Mouse (Mus musculus) embryonic facial prominence, embryonic 10.5 days (tissue): ENCODE measurements around the gene BC004004. TPM values are rescaled to one million over a fixed set of nuclear protein-coding genes. Genes with fewer than 3 reads are reported as not detected.
A peak's percentile ranks its signal among the peaks of the same experiment; 100 is the strongest.
"Not testable (repeated sequence)": the region's sequence is repeated elsewhere in the genome, so short reads cannot be mapped to it uniquely, and the experiment has no call there.

Experiments
- DNase-seq: peaks from one replicate; pipeline ENCODE4 v3.0.0-alpha.2; 2017; ENCODE audit warnings: low spot score
- H3K27ac ChIP-seq: fragments of 300-500 bp; sonication (generic); replicated peaks from 2 replicates; pipeline ENCODE4 v1.5.1; 2016; ENCODE audit warnings: mild to moderate bottlenecking
- H3K27me3 ChIP-seq: fragments of 300-500 bp; sonication (generic); replicated peaks from 2 replicates; pipeline ENCODE4 v1.6.1; 2016; ENCODE audit warnings: low read depth, mild to moderate bottlenecking; ENCODE audit not compliant: poor library complexity, severe bottlenecking
- H3K36me3 ChIP-seq: fragments of 300-500 bp; sonication (generic); replicated peaks from 2 replicates; pipeline ENCODE4 v1.6.1; 2016; ENCODE audit warnings: mild to moderate bottlenecking, moderate library complexity
- H3K4me1 ChIP-seq: fragments of 300-500 bp; sonication (generic); 2 replicates; pipeline ENCODE4 v1.6.1; 2016
- H3K4me3 ChIP-seq: fragments of 300-500 bp; sonication (generic); 2 replicates; pipeline ENCODE4 v1.5.1; 2016; ENCODE audit warnings: mild to moderate bottlenecking, moderate library complexity
- H3K9me3 ChIP-seq: fragments of 300-500 bp; sonication (generic); 2 replicates; pipeline ENCODE4 v1.6.1; 2016; ENCODE audit warnings: mild to moderate bottlenecking
- WGBS: fragments of 180-500 bp; shearing (Covaris S2); methylation state at CpG from one replicate; pipeline ENCODE4 v1.1.7; 2016; 5-methylcytosine and 5-hydroxymethylcytosine counted together
- polyA plus RNA-seq: library from polyadenylated mRNA; unstranded; fragments of >200 nt; fragmentation: Nextera tagmentation; extraction: Ambion mirVana; gene quantifications from 2 replicates; pipeline ENCODE4 v1.2.1, GENCODE M21; 2016

BC004004 gene
- polyA plus RNA-seq, 1 experiment from 2014 or later: 47.8 TPM

DNA sequence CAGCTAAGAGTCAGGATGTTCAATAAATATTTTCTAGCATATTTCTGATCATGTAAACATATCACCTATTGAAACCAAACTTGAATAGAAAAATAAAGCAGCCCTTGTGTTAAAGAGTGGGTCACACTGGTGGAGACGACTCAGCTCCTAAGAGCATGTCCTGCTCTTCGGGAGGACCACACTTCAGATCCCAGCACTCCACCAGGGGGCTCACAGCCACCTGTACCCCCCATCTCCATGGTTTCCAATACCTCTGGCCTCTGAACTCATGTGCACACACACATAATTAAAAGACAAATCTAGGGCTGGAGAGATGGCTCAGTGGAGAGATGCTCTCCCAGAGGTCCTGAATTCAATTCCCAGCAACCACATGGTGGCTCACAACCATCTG is 6.3 kb upstream of the BC004004 start:
- DNase-seq: no peak
- Histone ChIP-seq H3K4me3 (peak overlapping the region; percentile 79; the same call in 1 of the 2 replicates), H3K27me3 (no peaks in the 10 kb centered on the region), H3K36me3 (peaks cover 47% of the 10 kb centered on the region), H3K4me1 (peaks cover 55% of the 10 kb centered on the region), H3K27ac (no peak overlapping the region), H3K9me3 (no peaks in the 10 kb centered on the region)
- 70% methylated on average over 2 of the region's 2 CpGs for WGBS

DNA sequence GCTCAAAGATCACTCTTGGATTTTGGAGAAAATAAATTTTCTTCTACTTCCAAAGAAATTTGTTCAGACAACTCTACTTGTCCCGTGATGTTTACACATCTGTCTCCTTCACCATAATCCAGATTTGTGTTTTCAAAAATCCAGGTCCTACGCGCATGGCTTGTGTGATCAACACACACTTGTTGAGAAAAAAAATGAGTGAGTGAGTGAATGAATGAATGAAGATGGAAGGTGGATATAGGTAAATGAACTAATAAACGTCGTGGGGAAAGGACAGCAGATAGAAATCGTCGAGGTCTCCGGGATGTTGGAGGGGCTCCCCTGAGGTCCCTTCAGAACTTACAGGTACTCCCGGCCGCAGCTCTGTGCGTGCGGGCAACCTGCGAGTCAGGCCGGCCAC is 5.2 kb upstream of the BC004004 start:
- no peak for DNase-seq
- H3K27ac ChIP-seq: peak overlapping the region; percentile 97
- H3K4me1 ChIP-seq: peaks cover 53% of the 10 kb centered on the region
- H3K27me3 ChIP-seq: no peaks in the 10 kb centered on the region
- no peaks in the 10 kb centered on the region for H3K9me3 ChIP-seq
- peaks cover 36% of the 10 kb centered on the region for H3K36me3 ChIP-seq
- 2% methylated on average over 14 of the region's 14 CpGs for WGBS
- H3K4me3 ChIP-seq: peak overlapping the region; percentile 79

DNA sequence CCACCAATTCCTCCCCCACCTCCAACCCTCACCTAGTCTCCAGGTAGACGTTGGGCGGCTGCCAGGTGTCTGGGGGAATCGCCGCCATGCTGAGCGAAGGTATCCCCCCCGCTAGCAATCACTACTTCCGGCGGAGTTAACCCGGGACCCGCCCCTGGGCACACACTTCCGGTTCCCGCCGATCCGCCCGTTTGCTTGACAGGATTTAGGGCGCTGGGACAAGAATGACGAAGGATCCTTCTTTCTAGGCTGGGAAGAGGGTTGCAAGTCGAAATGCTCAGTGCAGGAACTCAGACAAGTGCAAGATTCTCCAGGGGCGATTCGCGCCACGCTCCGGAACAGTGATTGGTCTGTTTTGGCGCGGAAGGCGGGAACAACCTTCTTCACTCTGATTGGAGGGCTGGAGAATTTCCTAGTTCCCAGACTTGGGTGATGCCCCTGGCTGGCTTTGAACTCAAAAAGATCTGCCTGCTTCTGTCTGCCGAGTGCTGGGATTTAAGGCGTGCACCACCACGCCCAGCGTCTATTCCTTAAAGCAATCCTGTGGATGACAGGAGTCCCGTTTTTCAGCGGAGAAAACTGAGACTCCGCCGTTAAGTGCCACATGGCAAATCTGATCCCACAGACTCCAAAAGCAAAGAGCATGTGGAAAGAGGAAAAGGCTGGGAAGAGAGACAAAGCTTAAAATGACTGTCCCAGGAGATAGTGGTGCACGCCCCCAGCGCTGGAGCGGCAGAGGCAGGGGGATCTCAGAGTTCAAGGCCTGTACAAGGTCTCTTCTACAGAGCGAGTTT is 4.6 kb upstream of the BC004004 start, which contains the start of gene Ppil1:
TSS of gene Ppil1 (minus strand) at position 347 of the 794 bp plus-strand sequence.
- whole genome bisulfite sequencing: 7% methylated on average over 38 of the region's 38 CpGs
- peaks cover 54% of the 10 kb centered on the region for H3K4me1 ChIP-seq

DNA sequence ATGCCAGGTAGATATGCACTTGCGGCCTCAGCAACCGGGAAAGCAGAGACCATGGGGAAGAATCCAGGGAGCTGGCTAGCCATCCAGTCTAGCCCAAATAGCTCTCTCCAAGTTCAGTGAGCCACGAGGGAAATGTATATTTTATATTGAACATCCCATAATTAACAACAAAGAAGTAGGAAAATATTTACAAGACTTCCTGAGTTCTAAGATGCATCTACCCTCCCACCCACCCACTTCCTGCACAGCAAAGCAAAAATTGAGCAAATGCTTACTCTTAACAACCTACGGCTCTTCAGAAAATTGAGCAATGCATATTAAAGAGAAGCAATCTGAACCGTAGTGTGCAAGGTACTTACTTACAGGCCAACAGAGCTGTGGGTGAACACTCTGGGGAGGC is 3.8 kb upstream of the BC004004 start:
- Histone ChIP-seq H3K9me3 (no peaks in the 10 kb centered on the region), H3K27me3 (no peaks in the 10 kb centered on the region), H3K27ac (peak overlapping the region; percentile 97), H3K4me3 (peak overlapping the region; percentile 79), H3K36me3 (peaks cover 22% of the 10 kb centered on the region), H3K4me1 (peaks cover 53% of the 10 kb centered on the region)
- WGBS: 89% methylated on average over 5 of the region's 5 CpGs
- DNase-seq: no peak

More for the DNA sequence above, 4.6 kb upstream of the BC004004 start, which contains the start of gene Ppil1:
- Histone ChIP-seq H3K9me3 (no peaks in the 10 kb centered on the region), H3K36me3 (peaks cover 29% of the 10 kb centered on the region), H3K4me3 (peak within 1 kb of the TSS; percentile 79), H3K27me3 (no peaks in the 10 kb centered on the region), H3K27ac (peak within 1 kb of the TSS; percentile 97)
- peak; percentile 89 for DNase-seq

DNA sequence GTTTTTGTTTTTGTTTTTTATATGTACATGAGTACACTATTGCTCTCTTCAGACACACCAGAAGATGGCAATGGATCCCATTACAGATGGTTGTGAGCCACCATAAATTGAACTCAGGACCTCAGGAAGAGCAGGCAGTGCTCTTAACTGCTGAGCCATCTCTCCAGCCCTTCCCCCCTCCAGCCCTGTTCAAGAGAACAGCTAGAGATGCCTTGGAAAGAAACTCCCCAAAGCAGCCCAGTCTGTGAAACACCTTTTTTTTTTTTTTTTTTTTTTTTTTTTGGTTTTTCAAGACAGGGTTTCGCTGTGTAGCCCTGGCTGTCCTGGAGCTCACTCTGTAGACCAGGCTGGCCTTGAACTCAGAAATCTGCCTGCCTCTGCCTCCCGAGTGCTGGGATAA is 1.5 kb upstream of the BC004004 start:
- not testable (repeated sequence) for H3K9me3 ChIP-seq, H3K27ac ChIP-seq, H3K36me3 ChIP-seq, H3K27me3 ChIP-seq, H3K4me3 ChIP-seq, DNase-seq
- H3K4me1 ChIP-seq: peaks cover 44% of the 10 kb centered on the region
- WGBS: 91% methylated on average over 2 of the region's 2 CpGs

DNA sequence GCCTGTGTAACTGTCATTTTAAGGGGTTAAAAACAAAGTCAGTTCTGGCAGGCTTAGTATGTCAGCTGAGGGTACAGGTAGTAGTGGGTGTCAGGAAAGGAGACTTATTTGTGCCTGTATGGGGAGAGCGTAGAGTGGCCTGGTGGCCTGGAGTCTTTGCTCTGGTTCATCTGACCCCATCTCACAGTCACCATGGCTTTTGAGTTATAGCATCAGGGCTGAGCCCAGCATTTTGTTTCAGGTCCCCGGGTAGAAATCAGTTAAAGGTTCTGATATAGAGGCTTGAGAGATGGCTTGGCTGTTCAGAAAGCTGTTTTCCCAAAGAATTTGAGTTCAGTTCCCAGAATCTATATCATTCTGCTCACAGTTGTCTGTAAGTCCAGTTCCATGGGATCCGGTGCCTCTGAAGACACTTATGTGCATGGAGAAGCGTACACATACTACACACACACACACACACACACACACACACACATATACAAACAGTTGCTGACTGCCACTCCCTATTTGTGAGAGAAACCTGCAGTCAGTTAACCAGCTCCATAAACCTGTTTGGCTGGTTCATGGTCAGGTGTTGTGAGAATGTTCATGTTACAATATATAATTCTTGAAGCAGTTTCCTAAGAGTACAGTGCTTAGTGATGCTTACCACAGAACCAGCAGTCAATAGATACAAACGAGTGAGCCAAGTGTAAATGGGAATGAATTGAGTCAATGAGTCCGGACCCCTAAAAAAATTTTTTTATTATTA is 482 bp upstream of the BC004004 start:
- H3K27ac ChIP-seq: peak overlapping the region; percentile 92
- peaks cover 33% of the 10 kb centered on the region for H3K4me1 ChIP-seq
- H3K4me3 ChIP-seq: peak overlapping the region; percentile 81
- WGBS: 59% methylated on average over 6 of the region's 6 CpGs
- H3K27me3 ChIP-seq: no peaks in the 10 kb centered on the region
- DNase-seq: no peak
- H3K36me3 ChIP-seq: no peaks in the 10 kb centered on the region
- H3K9me3 ChIP-seq: no peaks in the 10 kb centered on the region

DNA sequence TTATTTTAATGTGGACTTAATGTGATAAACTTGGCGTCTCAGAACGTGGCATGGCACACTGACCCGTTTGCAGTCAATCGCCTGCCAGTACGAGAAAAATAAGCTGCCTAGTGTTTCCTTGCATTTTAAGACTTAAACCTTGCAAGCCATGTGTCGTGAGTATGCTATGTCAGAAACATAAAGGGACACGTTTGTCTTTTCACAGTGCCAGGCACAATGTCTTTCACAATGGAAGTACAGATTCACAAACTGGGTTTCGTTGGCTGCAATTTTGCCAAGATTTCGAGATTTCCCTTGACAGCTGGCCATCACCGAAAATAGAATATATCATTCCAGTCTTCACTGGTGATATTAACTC is 740 bp downstream of the BC004004 start:
- no peak for DNase-seq
- H3K27ac ChIP-seq: peak overlapping the region; percentile 92
- H3K9me3 ChIP-seq: no peaks in the 10 kb centered on the region
- no peaks in the 10 kb centered on the region for H3K27me3 ChIP-seq
- H3K36me3 ChIP-seq: no peaks in the 10 kb centered on the region
- H3K4me3 ChIP-seq: peak overlapping the region; percentile 81
- 26% methylated on average over 10 of the region's 10 CpGs for WGBS
- H3K4me1 ChIP-seq: peaks cover 33% of the 10 kb centered on the region

DNA sequence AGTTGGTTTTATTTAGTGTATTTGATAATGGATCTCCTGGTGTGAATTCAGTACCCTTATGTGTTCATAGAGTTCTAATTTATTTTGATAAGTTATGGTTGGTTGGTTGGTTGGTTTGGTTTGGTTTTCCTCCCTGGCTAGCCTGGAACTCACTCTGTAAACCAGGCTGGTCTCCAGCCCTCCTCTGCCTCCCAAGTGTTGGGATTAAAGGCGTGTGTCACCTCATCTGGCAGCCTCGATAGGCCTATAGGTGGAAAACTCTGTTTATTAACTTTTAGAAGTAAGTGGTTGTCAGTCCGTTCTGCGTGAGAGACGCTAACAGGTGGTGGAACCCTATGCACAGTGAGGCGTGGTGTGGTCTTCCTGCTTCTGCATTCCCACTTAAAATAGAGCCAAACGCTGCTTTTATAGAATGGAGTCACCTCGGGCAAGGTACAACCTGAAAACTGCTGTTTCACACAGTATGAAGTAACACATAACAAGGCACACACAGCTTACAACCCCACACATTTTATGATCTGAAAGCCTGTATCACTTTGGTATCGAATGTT is 1.6 kb downstream of the BC004004 start:
- H3K4me1 ChIP-seq: peaks cover 28% of the 10 kb centered on the region
- H3K27me3 ChIP-seq: no peaks in the 10 kb centered on the region
- H3K36me3 ChIP-seq: no peaks in the 10 kb centered on the region
- DNase-seq: no peak
- H3K27ac ChIP-seq: no peak overlapping the region
- WGBS: 91% methylated on average over 9 of the region's 9 CpGs
- H3K4me3 ChIP-seq: peak overlapping the region; percentile 81; the same call in 1 of the 2 replicates
- no peaks in the 10 kb centered on the region for H3K9me3 ChIP-seq

DNA sequence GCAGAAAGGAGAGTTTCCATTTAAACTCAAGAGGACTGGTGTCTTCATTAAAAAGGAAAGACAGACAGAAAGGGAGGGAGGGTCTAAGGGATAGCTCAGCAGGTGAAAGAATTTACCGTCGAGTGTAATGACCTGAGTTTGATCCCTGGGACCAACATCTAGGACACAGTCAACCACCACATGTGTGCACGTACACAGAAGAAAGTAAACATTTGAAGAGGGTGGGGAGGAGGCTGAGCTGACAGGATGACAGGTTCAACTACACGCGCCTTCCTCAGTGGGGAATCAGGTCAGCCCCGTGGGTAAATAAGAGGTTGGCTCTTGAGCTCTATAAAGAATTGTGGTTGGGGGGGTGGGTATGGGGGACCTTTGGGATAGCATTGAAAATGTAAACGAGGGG is 4.6 kb downstream of the BC004004 start:
- H3K4me1 ChIP-seq: peaks cover 35% of the 10 kb centered on the region
- no peak overlapping the region for H3K4me3 ChIP-seq
- no peaks in the 10 kb centered on the region for H3K27me3 ChIP-seq
- no peak for DNase-seq
- H3K36me3 ChIP-seq: no peaks in the 10 kb centered on the region; the same call in 1 of the 2 replicates
- H3K27ac ChIP-seq: no peak overlapping the region
- no peaks in the 10 kb centered on the region for H3K9me3 ChIP-seq
- WGBS: 89% methylated on average over 7 of the region's 7 CpGs

DNA sequence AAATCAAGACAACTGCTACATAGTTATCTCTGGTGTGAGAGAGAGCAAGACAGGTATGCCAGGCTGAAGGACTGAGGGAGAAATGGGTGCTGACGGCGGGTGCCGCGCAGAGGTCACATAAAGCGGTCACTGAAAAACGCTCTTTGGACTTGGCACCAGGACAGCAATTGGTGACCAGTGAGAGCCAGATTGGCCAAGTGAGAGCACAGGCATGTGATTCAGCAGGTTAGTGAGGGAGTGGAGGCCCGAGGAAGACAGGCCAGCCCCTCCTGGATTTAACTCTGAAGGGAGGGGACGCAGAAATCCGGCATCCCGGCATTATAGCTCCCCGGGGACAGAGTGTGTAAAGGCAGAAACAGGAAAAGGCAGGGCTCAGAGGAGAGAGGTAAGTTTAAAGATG is 5.3 kb downstream of the BC004004 start:
- DNase-seq: no peak
- H3K36me3 ChIP-seq: no peaks in the 10 kb centered on the region; the same call in 1 of the 2 replicates
- WGBS: 84% methylated on average over 11 of the region's 11 CpGs
- H3K9me3 ChIP-seq: no peaks in the 10 kb centered on the region
- H3K27me3 ChIP-seq: no peaks in the 10 kb centered on the region
- H3K27ac ChIP-seq: no peak overlapping the region
- no peak overlapping the region for H3K4me3 ChIP-seq
- H3K4me1 ChIP-seq: peaks cover 34% of the 10 kb centered on the region

DNA sequence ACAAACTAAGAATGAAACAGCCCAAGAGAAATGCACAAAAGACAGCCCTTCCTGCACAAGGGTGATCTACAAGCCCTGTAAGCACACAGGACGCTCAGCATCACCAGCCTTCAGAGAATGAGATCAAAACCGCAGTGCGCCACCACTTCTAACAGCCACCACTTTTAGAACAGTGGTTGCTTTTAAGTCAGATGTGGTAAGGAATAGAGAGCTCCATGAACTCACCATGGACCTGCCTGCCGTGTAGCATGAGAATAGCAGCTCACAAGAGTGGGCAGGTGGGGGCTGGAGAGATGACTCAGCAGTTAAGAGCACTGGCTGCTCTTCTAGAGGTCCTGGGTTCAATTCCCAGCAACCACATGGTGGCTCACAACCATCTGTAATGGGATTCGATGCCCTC is 11.8 kb downstream of the BC004004 start:
- 91% methylated on average over 5 of the region's 5 CpGs for WGBS

DNA sequence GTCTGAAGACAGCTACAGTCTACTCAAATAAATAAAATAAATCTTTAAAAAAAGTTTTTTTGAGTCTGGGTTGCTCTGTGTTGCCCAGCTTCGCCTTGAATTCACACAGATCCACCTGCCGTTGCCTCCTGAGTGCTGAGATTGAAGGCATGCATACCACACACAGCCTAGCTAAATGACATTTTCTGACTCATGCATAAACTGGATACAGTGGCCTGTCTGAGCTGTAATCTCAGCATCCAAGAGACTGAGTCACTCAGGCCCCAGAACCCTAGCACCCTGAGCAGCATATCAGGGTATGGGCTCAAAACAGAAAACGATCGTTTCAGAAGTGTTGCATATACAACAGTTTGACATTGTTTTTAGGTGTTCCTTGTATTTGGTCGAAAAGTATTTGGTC is 13.0 kb downstream of the BC004004 start:
- 90% methylated on average over 5 of the region's 5 CpGs for WGBS
- peaks cover 47% of the 10 kb centered on the region for H3K36me3 ChIP-seq

More for the DNA sequence above, 11.8 kb downstream of the BC004004 start:
- Histone ChIP-seq H3K36me3 (peaks cover 36% of the 10 kb centered on the region), H3K27me3 (no peaks in the 10 kb centered on the region), H3K27ac (no peak overlapping the region), H3K4me1 (peaks cover 16% of the 10 kb centered on the region), H3K9me3 (no peaks in the 10 kb centered on the region; the same call in 1 of the 2 replicates), H3K4me3 (no peak overlapping the region)
- DNase-seq: no peak

More for the DNA sequence above, 13.0 kb downstream of the BC004004 start:
- Histone ChIP-seq H3K27ac (no peak overlapping the region), H3K4me1 (peaks cover 16% of the 10 kb centered on the region), H3K27me3 (no peaks in the 10 kb centered on the region), H3K9me3 (peaks cover 2% of the 10 kb centered on the region; the same call in 1 of the 2 replicates), H3K4me3 (no peak overlapping the region)
- DNase-seq: no peak
